Mouse (Mus musculus) lung, postnatal 0 days (tissue): Measurements from ENCODE around the gene Eno2.

Experiments
- CTCF ChIP-seq: IDR thresholded peaks from 2 replicates; pipeline ENCODE4 v1.5.1; 2016; ENCODE audit warnings: antibody characterized with exemption, mild to moderate bottlenecking
- EP300 ChIP-seq: IDR thresholded peaks from 2 replicates; pipeline ENCODE4 v1.6.1; 2016; ENCODE audit warnings: antibody characterized with exemption, mild to moderate bottlenecking, control low read depth

DNA sequence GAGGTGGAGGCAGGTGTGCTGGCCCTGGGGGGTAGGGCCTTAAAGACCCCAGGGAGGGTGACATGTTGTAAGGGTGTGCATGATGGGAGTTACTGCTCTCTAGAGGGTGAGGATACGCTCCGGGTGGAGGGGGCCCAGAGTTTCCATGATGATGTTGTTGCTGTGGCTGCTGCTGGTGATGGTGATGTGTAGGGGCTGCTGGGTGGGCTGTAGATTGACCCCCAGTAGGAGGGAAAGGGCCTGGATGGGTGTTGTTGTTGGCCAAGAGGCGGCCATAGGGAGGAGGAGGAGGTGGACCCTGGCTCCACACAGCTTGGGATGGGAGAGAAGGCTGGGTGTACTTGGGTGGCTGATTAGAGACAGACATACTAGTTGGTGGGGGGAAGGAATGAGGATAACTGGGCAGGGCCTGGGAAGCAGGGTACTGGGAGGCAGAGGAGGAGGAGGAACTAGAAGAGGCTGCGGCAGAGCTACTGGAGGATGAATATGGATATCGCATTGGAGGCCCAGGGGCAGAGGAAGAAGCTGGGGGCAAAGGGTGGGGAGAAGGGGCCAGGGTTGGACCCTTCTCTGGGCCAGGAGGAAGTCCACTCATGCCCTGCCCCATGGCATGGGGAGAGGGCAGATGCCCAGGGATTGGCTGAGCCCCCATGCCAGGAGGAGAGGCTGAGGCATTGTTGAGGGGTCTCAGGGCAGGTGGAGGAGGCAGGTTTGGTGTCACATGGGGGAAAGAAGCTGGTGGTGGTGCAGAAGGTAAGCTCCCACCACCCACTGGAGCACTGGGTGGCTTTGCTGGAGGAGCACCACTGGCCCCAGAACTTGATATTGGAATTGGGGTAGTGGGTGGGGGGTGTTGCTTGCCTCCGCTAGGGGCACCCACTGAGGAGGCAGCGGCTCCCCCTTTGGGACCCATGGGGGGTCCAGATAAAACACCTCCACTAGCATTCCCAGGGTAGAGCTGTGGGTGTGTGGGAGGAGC, 22.5 kb downstream of the Eno2 start:
- TF ChIP-seq CTCF (no peak), EP300 (no peak)
